20 mouse cellular contexts compared by ENCODE assay signal in genomic region chr5:88588481-88588880, GRCm38 (mm10). TPM values are rescaled to one million over a fixed set of nuclear protein-coding genes. Genes with fewer than 3 reads are reported as not detected.
DNase-seq lines count a peak whose midpoint lies in the region; ATAC-seq and TF ChIP-seq lines count a peak whose summit lies in the region.
"Had no signal": no experiment of that assay in that cellular context is flagged by ENCODE, and none has a peak within 500 bp of the region (broad histone marks: within the 10 kb centered on the region; RNA-seq: fewer than 3 reads in every experiment).

No protein-coding gene starts in this region.

- no peaks in the 10 kb centered on the region for H3K27me3 ChIP-seq in forebrain, embryonic 15.5 days
- H3K27me3 ChIP-seq in forebrain, embryonic 14.5 days (replicated peaks; ENCODE audit: control insufficient read depth, insufficient read depth, low read length) = no peaks in the 10 kb centered on the region
- H3K27me3 ChIP-seq in hindbrain, embryonic 16.5 days (replicated peaks; ENCODE audit: control insufficient read depth, insufficient read depth, low read length) = no peaks in the 10 kb centered on the region
- H3K27me3 ChIP-seq in neural tube, embryonic 14.5 days (ENCODE audit: control insufficient read depth, insufficient read depth, low read length) = no peaks in the 10 kb centered on the region
- H3K27me3 ChIP-seq: embryonic facial prominence, embryonic 13.5 days; heart, embryonic 15.5 days; liver, embryonic 13.5 days had no signal

- H3K9ac ChIP-seq in forebrain, embryonic 15.5 days (replicated peaks) = no peak overlapping the region
- H3K9ac ChIP-seq in forebrain, embryonic 14.5 days (ENCODE audit: low read length) = no peak overlapping the region
- no peak overlapping the region for H3K9ac ChIP-seq in hindbrain, embryonic 16.5 days (ENCODE audit: low read depth, low read length)
- no peak overlapping the region for H3K9ac ChIP-seq in neural tube, embryonic 14.5 days (replicated peaks; ENCODE audit: low read depth, low read length)
- H3K9ac ChIP-seq: lung, embryonic 14.5 days had no signal

- H3K9me3 ChIP-seq in forebrain, embryonic 15.5 days = no peaks in the 10 kb centered on the region
- H3K9me3 ChIP-seq in forebrain, embryonic 14.5 days (replicated peaks; ENCODE audit: control insufficient read depth, low read length) = no peaks in the 10 kb centered on the region
- H3K9me3 ChIP-seq in hindbrain, embryonic 16.5 days (ENCODE audit: control insufficient read depth, low read length) = no peaks in the 10 kb centered on the region
- H3K9me3 ChIP-seq in neural tube, embryonic 14.5 days (ENCODE audit: control insufficient read depth, low read length) = no peaks in the 10 kb centered on the region
- H3K9me3 ChIP-seq: embryonic facial prominence, embryonic 13.5 days; G1E; heart, embryonic 15.5 days; liver, embryonic 13.5 days had no signal

- no peak for DNase-seq in forebrain, embryonic 14.5 days (ENCODE audit: low spot score)
- DNase-seq in left cerebral cortex, adult 2 months (ENCODE audit: extremely low spot score in 1 of 2, low spot score in 2 of 2) = no peak
- no peak for DNase-seq in left cerebral cortex, adult 11 months (ENCODE audit: low spot score)
- DNase-seq in urinary bladder, postnatal 36 days (ENCODE audit: low spot score in 2 of 2) = no peak
- DNase-seq: adrenal gland, postnatal 10 days; cerebellum, postnatal 10 days; gastrocnemius, postnatal 36 days; heart, postnatal 4 days; liver, embryonic 13.5 days; lung, embryonic 14.5 days; lung, postnatal 4 days; spleen, adult 18-20 months; thymus, postnatal 25 days had no signal

- 47% methylated on average over 5 of the region's 5 CpGs for WGBS in forebrain, embryonic 15.5 days
- WGBS in forebrain, embryonic 14.5 days = 52% methylated on average over 5 of the region's 5 CpGs
- 40% methylated on average over 5 of the region's 5 CpGs for WGBS in hindbrain, embryonic 16.5 days
- WGBS in neural tube, embryonic 14.5 days = 47% methylated on average over 5 of the region's 5 CpGs

- intact Hi-C loops in left cerebral cortex, adult 2 months (cut with DNase I) = loop anchor here (5.0 kb wide), 1 partner anchor 36 kb away; the partner anchor contains the start of gene Utp3

- H3K36me3 ChIP-seq in forebrain, embryonic 15.5 days = peaks cover 3% of the 10 kb centered on the region; the same call in 1 of the 2 replicates
- H3K36me3 ChIP-seq in forebrain, embryonic 14.5 days (ENCODE audit: control insufficient read depth, insufficient read depth, low read length) = peaks cover 18% of the 10 kb centered on the region
- no peaks in the 10 kb centered on the region for H3K36me3 ChIP-seq in hindbrain, embryonic 16.5 days (ENCODE audit: control insufficient read depth, insufficient read depth, low read length)
- no peaks in the 10 kb centered on the region for H3K36me3 ChIP-seq in neural tube, embryonic 14.5 days (ENCODE audit: control insufficient read depth, insufficient read depth, low read length)
- H3K36me3 ChIP-seq: embryonic facial prominence, embryonic 13.5 days; heart, embryonic 15.5 days; liver, embryonic 13.5 days had no signal

- no peak for ATAC-seq in forebrain, embryonic 15.5 days (replicated peaks)
- no peak for ATAC-seq in forebrain, embryonic 14.5 days
- ATAC-seq in hindbrain, embryonic 16.5 days = no peak
- no peak for ATAC-seq in neural tube, embryonic 14.5 days (ENCODE audit: low read depth)
- ATAC-seq: activated CD4-positive, CD25-positive, alpha-beta regulatory T cell, adult 4 months had no signal

- no peak for TF ChIP-seq CTCF in left cerebral cortex, adult 2 months (IDR thresholded peaks at IDR 0.05)

- H3K27ac ChIP-seq in forebrain, embryonic 15.5 days (replicated peaks) = no peak overlapping the region
- H3K27ac ChIP-seq in forebrain, embryonic 14.5 days (ENCODE audit: low read depth, low read length) = no peak overlapping the region
- no peak overlapping the region for H3K27ac ChIP-seq in left cerebral cortex, adult 2 months
- H3K27ac ChIP-seq in hindbrain, embryonic 16.5 days (ENCODE audit: low read depth, low read length) = no peak overlapping the region
- H3K27ac ChIP-seq in neural tube, embryonic 14.5 days (ENCODE audit: low read depth, low read length) = no peak overlapping the region
- H3K27ac ChIP-seq: liver, embryonic 13.5 days had no signal

- peaks cover 44% of the 10 kb centered on the region for H3K4me1 ChIP-seq in forebrain, embryonic 15.5 days
- peaks cover 31% of the 10 kb centered on the region for H3K4me1 ChIP-seq in forebrain, embryonic 14.5 days (ENCODE audit: control insufficient read depth, insufficient read depth, low read length)
- peaks cover 38% of the 10 kb centered on the region for H3K4me1 ChIP-seq in hindbrain, embryonic 16.5 days (ENCODE audit: control insufficient read depth, insufficient read depth, low read depth, low read length)
- peaks cover 39% of the 10 kb centered on the region for H3K4me1 ChIP-seq in neural tube, embryonic 14.5 days (ENCODE audit: control insufficient read depth, insufficient read depth, low read length)

- H3K4me2 ChIP-seq in forebrain, embryonic 15.5 days (replicated peaks) = peak overlapping the region; percentile 1; the same call in 1 of the 2 replicates
- no peak overlapping the region for H3K4me2 ChIP-seq in forebrain, embryonic 14.5 days (ENCODE audit: low read length)
- peak overlapping the region; percentile 21; the same call in 1 of the 2 replicates for H3K4me2 ChIP-seq in hindbrain, embryonic 16.5 days (ENCODE audit: low read length)
- H3K4me2 ChIP-seq in neural tube, embryonic 14.5 days (ENCODE audit: low read depth, low read length) = 0 out of 2 replicates have a peak overlapping the region, but pooled peaks have one; percentile 14
- H3K4me2 ChIP-seq: embryonic facial prominence, embryonic 13.5 days; lung, embryonic 14.5 days had no signal

- no peak overlapping the region for H3K4me3 ChIP-seq in forebrain, embryonic 15.5 days
- no peak overlapping the region for H3K4me3 ChIP-seq in forebrain, embryonic 14.5 days (ENCODE audit: low read depth, low read length)
- H3K4me3 ChIP-seq in left cerebral cortex, adult 2 months = peak overlapping the region; percentile 7; the same call in 1 of the 2 replicates
- H3K4me3 ChIP-seq in hindbrain, embryonic 16.5 days (ENCODE audit: low read length) = no peak overlapping the region
- no peak overlapping the region for H3K4me3 ChIP-seq in neural tube, embryonic 14.5 days (ENCODE audit: low read depth, low read length)
- H3K4me3 ChIP-seq: embryonic facial prominence, embryonic 13.5 days; heart, embryonic 15.5 days; liver, embryonic 13.5 days had no signal

RNA-seq across cellular contexts. Expression of gene Rufy3, which starts 23.6 kb away (rescaled TPM):
- polyA plus RNA-seq in forebrain, embryonic 15.5 days (2015; fragmentation: Nextera tagmentation; extraction: Ambion mirVana) = 241 and 262 TPM in 2 replicates
- 155 and 210 TPM in 2 replicates for polyA plus RNA-seq in forebrain, embryonic 14.5 days (2014; fragmentation: Nextera tagmentation; extraction: Ambion mirVana)
- 100 to 1,000 TPM; 175 to 181 TPM for total RNA-seq in left cerebral cortex, adult 2 months (2021)
- polyA plus RNA-seq in hindbrain, embryonic 16.5 days (2015; fragmentation: Nextera tagmentation; extraction: Ambion mirVana) = 247 and 253 TPM in 2 replicates
- polyA plus RNA-seq in neural tube, embryonic 14.5 days (2014; fragmentation: Nextera tagmentation; extraction: Ambion mirVana) = 300 and 310 TPM in 2 replicates

RNA-seq across cellular contexts. Expression of gene Utp3, which starts 34.2 kb away (rescaled TPM):
- polyA plus RNA-seq in forebrain, embryonic 15.5 days (2015; fragmentation: Nextera tagmentation; extraction: Ambion mirVana) = 49.8 and 50.0 TPM in 2 replicates
- 32.8 and 46.5 TPM in 2 replicates for polyA plus RNA-seq in forebrain, embryonic 14.5 days (2014; fragmentation: Nextera tagmentation; extraction: Ambion mirVana)
- 10 to 100 TPM; 25.8 to 31.5 TPM for total RNA-seq in left cerebral cortex, adult 2 months (2021)
- 47.6 and 48.3 TPM in 2 replicates for polyA plus RNA-seq in hindbrain, embryonic 16.5 days (2015; fragmentation: Nextera tagmentation; extraction: Ambion mirVana)
- 43.5 and 47.2 TPM in 2 replicates for polyA plus RNA-seq in neural tube, embryonic 14.5 days (2014; fragmentation: Nextera tagmentation; extraction: Ambion mirVana)
